Mouse (Mus musculus) frontal cortex, adult 2 months (tissue): ENCODE results near the gene Tmem220. TPM values are rescaled to one million over a fixed set of nuclear protein-coding genes. Genes with fewer than 3 reads are reported as not detected.

Experiments used
- DNase-seq, 2 experiments: peaks; one replicate each; pipeline ENCODE4 v3.0.0; 2022; ENCODE audit warnings: low spot score in 1 of 2; ENCODE audit errors: extremely low spot score in 1 of 2
- polyA plus RNA-seq: library from polyadenylated mRNA; depleted of rRNA; stranded (reverse); fragments of >200 nt; gene quantifications from 2 replicates; pipeline ENCODE4 v1.2.3, GENCODE M21; 2012

The Tmem220 gene
- polyA plus RNA-seq, 1 experiment, result 0.74 TPM

- peak; percentile 82 to 91 for DNase-seq
These were observed 27.5 kb downstream of the Tmem220 start, which contains the start of the genes Adprm and Sco1 for GRCm38 (mm10) chr11:67052321-67052952. Gene Adprm (minus strand): TSS chr11:67052594. Gene Sco1 (plus strand): TSS chr11:67052670.

GRCm38 (mm10) chr11:67054754-67055365 is 29.9 kb downstream of the Tmem220 start:
- no peak for DNase-seq

- peak in 1 of 2 experiments; percentile 52 for DNase-seq
These were observed 36.4 kb downstream of the Tmem220 start for GRCm38 (mm10) chr11:67061311-67061710.

GRCm38 (mm10) chr11:67062726-67063125 is 37.8 kb downstream of the Tmem220 start:
- peak; percentile 33 to 52 for DNase-seq

GRCm38 (mm10) chr11:67067741-67068140 is 42.8 kb downstream of the Tmem220 start:
- DNase-seq, result no peak

GRCm38 (mm10) chr11:67072615-67073130 is 47.7 kb downstream of the Tmem220 start:
- DNase-seq, result no peak

GRCm38 (mm10) chr11:67075036-67075435 is 50.1 kb downstream of the Tmem220 start:
- no peak for DNase-seq

- DNase-seq, result no peak
These were observed 51.8 kb downstream of the Tmem220 start for GRCm38 (mm10) chr11:67076781-67077180.

- no peak for DNase-seq
These were observed 52.5 kb downstream of the Tmem220 start for GRCm38 (mm10) chr11:67077435-67077834.

- DNase-seq, result no peak
These were observed 53.0 kb downstream of the Tmem220 start, which contains the start of gene Myh3 for GRCm38 (mm10) chr11:67078000-67078399. Gene Myh3 (plus strand): TSS chr11:67078300.

GRCm38 (mm10) chr11:67078888-67079287 is 53.9 kb downstream of the Tmem220 start:
- no peak for DNase-seq

GRCm38 (mm10) chr11:67079740-67080139 is 54.8 kb downstream of the Tmem220 start:
- DNase-seq, result no peak

- peak in 1 of 2 experiments; percentile 69 for DNase-seq
These were observed 55.2 kb downstream of the Tmem220 start for GRCm38 (mm10) chr11:67080168-67080567.

GRCm38 (mm10) chr11:67081125-67081649 is 56.2 kb downstream of the Tmem220 start:
- DNase-seq, result no peak

- DNase-seq, result no peak
These were observed 57.2 kb downstream of the Tmem220 start for GRCm38 (mm10) chr11:67082188-67082587.

GRCm38 (mm10) chr11:67082793-67083192 is 57.8 kb downstream of the Tmem220 start:
- DNase-seq, result no peak

GRCm38 (mm10) chr11:67083239-67083638 is 58.3 kb downstream of the Tmem220 start:
- DNase-seq, result no peak

- no peak for DNase-seq
These were observed 58.9 kb downstream of the Tmem220 start for GRCm38 (mm10) chr11:67083712-67084340.
